Mouse (Mus musculus): ENCODE results near the gene Socs3.

Socs3 gene

DNA sequence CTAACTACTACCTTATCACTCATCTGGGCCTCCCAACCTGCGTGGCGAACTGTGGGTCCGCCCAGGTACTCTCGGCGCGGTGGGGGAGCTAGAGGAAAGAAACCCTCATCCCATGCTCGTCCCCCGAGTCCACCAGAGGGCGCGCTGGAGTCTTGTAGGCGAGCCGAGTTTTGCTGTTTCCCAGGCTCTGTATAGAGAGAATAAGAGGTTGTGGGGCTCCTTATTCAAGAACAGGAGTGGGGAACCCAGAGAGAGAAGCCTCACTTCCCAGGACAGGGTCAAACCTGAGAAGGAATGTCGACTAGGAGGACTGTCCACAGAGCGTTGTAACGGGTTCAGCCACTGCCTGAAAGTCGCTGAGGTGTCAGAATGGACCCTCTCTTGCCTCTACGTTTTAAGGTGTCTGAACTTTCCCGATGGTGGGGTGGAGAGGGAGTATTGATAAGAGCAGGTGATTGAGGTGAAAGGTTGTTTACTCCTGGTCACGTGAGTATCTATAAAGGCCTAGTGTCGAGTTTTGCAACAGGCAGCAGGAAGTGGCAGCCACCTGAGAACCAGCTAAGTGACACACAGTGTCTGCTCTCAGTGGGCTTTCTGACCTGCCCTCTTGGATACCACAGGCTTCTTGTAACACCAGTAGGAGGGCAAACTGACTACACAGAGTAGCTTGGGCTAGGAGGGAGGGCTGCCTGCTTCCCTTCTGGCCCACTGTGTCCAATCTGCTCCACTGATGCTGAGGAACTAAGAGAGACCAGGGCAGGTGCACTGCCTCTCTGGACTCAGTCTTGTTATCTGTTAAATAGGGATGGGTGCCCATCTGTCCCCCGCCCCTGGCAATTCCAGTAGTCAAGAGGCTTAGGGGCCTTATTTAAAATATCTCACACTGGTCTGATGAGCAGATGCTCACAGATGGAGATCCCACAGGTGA is at the start of gene Socs3:
TSS of gene Socs3 (minus strand) at position 103 of the 928 bp plus-strand sequence.
- DNase-seq (ENCODE audit: low spot score), result peak; percentile 92

- DNase-seq (ENCODE audit: low spot score), result peak; percentile 49
Observed at GRCm38 (mm10) chr11:118018328-118018727, 48.5 kb upstream of the Socs3 start.

DNA sequence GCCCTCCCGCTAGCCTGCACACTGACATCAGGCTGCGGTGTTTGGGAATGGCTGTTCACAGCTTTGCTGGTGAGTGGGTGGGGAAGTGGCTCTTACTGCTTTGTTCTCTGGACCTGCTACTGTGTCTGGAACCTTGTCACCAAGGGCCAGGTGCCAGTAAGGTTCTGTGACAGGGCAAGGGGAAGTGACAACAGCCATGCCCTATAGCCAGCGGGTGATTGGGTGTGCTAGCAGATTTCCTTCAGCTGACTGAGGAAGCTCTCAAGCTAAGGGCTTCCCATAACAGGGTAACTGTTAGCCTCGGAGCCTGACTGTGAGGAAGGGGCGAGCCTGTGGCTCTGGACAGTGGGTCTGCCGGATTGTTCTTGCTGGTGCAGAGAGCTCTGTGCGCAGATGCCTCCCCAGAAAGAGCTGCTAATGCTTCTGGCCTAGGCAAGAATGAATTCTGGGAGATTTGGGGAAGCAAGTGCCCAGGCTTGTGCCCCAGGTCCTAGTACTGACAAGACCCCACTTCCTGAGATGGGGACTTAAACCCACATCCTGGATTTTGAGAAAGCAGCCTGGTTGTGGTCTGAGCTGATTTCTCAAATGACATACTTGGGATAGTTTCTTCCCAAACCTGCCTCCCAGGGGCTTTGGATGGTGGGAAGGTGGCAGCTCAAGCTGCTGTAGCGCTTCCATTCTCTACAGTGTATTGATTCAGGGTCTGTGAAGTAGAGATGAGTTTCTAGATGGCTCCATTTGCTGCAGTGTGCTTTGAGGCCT is 45.7 kb upstream of the Socs3 start:
- DNase-seq (ENCODE audit: low spot score), result peak; percentile 27

DNA sequence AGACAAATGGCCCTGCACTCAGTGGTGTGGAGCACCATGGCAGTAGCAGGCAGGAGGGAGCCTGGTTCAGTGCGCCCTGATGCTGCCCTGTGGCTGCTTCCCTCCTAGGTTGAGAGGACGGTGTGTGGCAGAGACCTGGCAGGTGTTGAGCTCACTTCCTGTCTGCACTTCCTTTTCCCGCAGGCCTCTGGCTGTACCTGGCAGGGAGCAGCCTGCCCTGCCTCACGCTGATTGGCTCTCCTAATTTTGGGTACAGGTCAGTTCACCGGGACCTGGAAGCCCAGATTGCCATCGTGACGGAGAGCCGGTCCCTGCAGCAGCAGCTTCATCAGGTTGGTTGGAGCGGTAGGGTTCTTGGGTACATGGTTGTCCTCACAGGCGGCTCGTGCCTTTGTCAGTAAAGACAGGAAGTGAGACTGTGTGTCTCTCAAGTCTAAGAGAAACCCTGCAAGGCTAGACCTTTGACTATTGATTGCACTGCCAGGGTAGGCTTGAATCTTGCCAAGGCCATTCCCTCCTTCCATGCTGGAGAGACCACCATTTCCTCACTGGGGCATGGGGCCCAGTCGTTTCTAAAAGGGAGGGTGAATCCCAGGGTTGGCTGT is 44.6 kb upstream of the Socs3 start:
- DNase-seq (ENCODE audit: low spot score), result peak; percentile 72

DNA sequence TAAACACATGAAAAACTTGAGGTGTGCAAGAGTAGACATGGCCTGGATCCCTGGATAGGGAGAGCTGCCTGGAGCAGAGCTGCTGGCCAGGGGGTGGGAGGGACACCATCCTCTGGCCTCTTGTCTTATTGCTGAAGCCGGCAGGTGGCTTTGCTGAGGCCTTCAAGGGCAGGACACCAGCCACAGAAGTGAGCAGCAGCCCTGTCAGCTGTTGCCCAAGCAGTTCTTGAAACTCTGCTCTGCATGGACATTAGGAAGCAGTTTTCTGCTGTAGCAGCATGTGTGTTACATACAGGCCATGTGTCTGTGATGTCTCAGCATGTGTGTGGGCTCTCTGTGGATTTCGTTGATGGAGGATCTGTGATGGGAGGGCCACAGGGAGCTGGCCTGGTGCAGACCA is 43.5 kb upstream of the Socs3 start:
- DNase-seq (ENCODE audit: low spot score), result no peak

DNA sequence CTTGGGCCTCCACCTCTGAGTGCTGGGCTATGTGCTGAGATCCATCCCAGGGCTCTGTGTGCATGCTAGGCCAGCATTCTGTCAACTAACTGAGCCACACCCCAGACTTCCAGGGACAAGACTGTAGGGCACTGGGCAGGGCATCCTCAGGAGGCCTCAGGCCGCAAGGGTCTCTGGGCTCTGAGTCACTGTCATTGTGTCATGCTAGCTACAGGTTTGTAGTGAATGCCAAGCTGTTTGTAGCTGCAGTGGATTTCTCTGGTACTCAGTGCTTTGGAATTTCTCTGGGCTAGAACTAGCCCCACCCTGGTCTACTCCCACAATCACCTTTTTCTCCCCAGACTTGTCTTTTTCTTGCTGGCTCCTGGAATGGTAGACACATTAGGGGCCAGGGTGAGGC is 42.7 kb upstream of the Socs3 start:
- no peak for DNase-seq (ENCODE audit: low spot score)

- no peak for DNase-seq (ENCODE audit: low spot score)
Observed at GRCm38 (mm10) chr11:118009865-118010571, 40.2 kb upstream of the Socs3 start.

DNA sequence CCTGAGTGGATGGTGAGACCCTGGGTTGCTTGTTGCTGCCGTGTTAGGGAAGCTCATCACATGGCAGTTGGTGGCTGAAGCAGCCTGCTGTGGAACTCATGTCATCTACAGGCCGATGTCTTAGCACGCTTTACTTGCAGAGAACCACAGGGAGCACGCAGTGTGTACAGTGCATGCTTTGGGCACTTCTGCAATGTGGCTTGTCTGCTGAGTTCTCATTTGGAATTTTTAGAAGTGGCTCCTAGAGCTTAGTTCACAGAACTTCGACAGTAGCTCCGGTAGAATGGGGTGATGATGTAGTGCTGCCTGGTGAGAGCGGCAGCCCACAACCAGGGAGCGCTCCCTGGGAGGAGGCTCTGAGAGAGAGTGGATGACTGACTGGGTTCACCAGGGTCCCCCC is 39.0 kb upstream of the Socs3 start:
- no peak for DNase-seq (ENCODE audit: low spot score)

DNA sequence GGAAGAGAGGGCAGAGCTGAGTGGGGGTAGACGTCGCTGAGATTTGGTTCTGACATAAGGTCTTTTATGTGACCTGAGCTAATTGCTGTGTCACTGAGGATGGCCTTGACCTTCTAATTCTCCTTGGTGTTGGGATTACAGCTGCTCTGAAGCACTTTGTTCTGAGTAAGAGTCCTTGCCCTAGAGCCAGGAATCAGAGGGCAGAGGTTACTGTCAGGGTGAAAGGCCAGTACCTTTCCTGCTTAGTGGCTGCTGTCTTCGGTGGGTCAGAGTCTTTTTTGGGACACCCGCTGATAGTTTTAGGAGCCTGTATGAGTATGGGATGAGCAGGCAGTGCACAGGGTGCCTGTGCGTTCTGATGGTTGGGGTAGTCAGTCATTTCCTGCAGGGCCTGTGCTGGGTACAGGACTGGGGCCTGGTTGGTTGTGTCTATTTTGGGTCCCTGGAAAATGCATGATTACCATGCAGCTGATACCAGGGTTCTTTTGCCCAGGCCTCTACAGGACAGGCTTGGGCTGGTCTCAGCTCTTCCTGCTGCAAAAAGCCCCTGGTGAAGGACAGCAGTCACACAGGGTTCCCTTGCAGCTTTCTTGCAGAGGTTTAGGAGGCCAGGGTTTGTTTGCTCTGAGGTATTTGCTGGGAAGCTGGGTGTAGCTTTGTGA is 38.4 kb upstream of the Socs3 start:
- no peak for DNase-seq (ENCODE audit: low spot score)

DNA sequence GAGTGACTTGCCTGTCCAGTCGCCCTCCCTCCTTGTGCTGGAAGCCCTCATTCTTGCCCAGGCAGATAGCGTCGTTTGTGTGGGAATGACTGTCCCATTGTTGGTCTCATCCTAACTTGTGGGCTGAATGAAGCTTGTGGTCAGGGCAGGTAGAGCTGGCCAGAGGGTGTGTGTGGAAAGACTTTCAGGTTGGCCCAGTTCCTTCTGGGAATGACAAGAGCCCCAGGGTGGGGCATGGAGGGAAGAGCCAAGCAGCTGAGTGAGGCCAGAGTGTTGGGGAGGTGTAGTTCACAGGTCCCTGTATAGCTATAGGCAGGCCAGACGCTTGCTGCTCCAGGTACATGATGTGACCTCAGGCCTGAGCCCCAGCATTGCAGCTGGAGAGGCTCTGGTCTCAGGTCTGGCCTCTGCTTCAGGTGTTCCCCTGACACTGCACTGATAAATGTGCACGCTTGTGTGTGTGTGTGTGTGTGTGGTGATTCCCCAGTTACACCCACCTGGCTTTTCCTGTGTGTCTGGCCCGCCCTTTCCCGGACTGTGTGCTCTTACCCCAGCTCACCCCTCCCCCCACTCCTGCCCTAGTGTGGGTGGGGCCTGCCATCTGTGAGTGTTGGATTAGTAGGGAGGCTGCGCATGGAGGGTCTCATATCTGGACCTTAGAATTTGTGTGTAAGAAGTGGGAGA is 37.8 kb upstream of the Socs3 start:
- DNase-seq (ENCODE audit: low spot score), result no peak

DNA sequence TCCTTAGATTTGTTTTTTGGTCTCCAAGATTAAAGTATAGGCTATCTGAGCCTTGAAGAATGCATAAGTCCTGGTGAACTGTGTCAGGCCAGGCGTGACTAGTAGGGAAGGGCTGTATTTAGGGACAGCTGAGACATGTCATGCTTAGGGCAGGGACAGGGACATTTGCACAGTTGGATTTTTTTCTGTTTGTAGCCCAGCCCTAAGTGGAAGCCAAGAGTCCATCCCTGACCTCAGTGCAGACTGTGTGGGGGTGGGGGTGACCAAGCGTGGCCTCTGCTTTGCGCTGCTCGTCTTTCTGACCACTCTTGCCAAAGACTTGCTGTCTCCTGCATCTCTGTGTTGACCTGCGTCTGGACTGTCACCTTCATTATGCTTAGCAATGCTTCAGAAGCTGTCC is 34.4 kb upstream of the Socs3 start:
- no peak for DNase-seq (ENCODE audit: low spot score)

- no peak for DNase-seq (ENCODE audit: low spot score)
Observed at GRCm38 (mm10) chr11:118003718-118004117, 33.9 kb upstream of the Socs3 start.

DNA sequence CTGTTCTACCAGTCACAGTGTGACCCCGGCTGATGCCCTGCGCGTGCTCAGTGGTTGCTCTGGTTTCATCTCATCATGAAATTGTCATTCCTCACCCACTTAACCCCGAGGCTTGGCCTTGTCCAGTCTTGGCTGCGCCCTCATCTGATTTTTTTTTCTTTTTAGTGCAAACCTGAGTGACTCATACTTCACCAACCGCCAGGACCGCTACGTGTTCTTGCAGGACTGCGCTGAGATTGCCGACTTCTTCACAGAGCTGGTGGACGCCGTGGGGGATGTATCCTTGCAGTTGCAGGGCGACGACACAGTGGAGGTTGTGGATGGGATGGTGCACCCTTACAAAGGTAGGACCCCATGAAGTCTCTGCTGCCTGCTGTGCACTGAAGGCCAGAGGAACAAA is 33.3 kb upstream of the Socs3 start:
- DNase-seq (ENCODE audit: low spot score), result no peak

GRCm38 (mm10) chr11:118000565-118001215 is 30.8 kb upstream of the Socs3 start:
- no peak for DNase-seq (ENCODE audit: low spot score)

DNA sequence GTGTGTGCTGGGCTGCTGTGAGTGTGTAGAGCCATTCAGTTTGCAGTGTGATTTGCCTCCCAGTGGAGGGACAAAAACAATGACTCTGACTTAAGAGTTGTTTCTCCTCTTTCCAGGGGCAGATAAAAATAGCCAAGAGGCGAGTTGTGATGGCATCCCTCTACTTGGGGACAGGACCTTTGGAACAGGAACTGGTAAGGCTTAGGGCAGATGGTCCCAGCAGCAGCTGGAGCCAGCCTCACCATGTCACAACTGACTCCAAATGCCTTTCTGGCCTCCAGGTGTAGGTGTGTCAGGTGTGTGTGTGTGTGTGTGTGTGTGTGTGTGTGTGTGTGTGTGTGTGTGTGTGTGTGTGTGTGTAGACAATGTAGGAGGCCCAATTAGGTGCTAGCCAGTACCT is 30.2 kb upstream of the Socs3 start:
- no peak for DNase-seq (ENCODE audit: low spot score)

- DNase-seq (ENCODE audit: low spot score), result no peak
Observed at GRCm38 (mm10) chr11:117999260-117999934, 29.6 kb upstream of the Socs3 start.

DNA sequence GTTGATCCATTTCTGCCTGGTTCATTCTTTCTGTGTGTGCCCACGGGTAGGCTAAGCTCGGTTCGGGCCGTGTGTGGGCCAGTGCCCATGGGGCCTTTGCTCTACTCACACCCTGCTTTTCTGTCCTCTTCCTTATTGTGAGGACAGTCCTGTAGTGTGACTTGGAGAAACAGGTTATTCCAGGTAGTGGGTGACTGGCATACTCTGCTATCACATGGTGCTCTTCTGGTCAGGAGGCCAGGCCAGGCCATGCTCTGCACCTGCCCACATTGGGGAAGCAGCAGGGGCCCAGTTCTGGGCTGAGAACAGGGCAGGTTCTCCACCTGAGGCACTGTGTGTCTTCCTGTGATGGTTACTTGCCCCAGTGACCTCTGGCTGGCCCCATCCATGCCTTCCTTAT is 28.5 kb upstream of the Socs3 start:
- no peak for DNase-seq (ENCODE audit: low spot score)

DNA sequence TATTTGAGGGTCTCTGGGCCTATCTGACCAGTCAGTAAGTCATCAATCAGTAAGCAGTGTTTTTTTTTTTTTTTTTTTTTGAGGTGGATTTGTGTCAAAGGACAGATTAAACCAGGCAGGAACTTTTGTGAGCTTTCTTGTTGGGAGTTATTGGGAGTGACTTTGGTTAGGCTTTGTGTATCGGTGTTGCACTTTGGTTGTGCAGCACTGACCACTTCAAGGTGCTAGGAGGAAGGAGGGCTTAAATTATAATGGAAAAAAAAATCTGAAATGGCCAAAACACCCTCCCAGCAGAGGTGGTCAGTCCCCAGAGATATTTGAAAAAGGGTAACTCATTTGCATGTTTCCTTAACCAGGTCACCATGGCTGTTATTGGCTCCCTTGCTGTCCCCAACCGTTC is 27.2 kb upstream of the Socs3 start:
- DNase-seq (ENCODE audit: low spot score), result no peak

GRCm38 (mm10) chr11:117996066-117996465 is 26.2 kb upstream of the Socs3 start:
- DNase-seq (ENCODE audit: low spot score), result no peak

- DNase-seq (ENCODE audit: low spot score), result no peak
Observed at GRCm38 (mm10) chr11:117995661-117996060, 25.8 kb upstream of the Socs3 start.
